Mouse (Mus musculus) olfactory bulb, adult 2 months (tissue): ENCODE measurements around the gene Olfr714. TPM values are rescaled to one million over a fixed set of nuclear protein-coding genes. Genes with fewer than 3 reads are reported as not detected.
"Not testable (repeated sequence)": the region's sequence is repeated elsewhere in the genome, so short reads cannot be mapped to it uniquely, and the experiment has no call there.

Experiments
- H3K27ac ChIP-seq: fragments of 200-500 bp; 2 replicates; pipeline ENCODE4 v1.5.1; 2012; ENCODE audit warnings: low read depth, low read length; ENCODE audit not compliant: insufficient read depth
- H3K4me1 ChIP-seq: fragments of 200-500 bp; 2 replicates; pipeline ENCODE4 v1.6.1; 2012; ENCODE audit warnings: low read length; ENCODE audit not compliant: control insufficient read depth, insufficient read depth
- H3K4me3 ChIP-seq: fragments of 200-500 bp; 2 replicates; pipeline ENCODE4 v1.5.1; 2012; ENCODE audit warnings: mild to moderate bottlenecking, low read depth, low read length, moderate library complexity; ENCODE audit not compliant: insufficient read depth
- CTCF ChIP-seq: fragments of 200-500 bp; IDR thresholded peaks from 2 replicates; pipeline ENCODE4 v1.5.1; 2012; ENCODE audit warnings: low read depth, mild to moderate bottlenecking, low read length, moderate library complexity; ENCODE audit not compliant: insufficient read depth
- POLR2A ChIP-seq: fragments of 200-500 bp; IDR thresholded peaks from 2 replicates; pipeline ENCODE4 v1.6.1; 2012; ENCODE audit warnings: mild to moderate bottlenecking, low read depth, low read length, moderate library complexity; ENCODE audit not compliant: insufficient read depth
- WGBS: fragments of 180-500 bp; shearing (Covaris S2); methylation state at CpG from one replicate; pipeline ENCODE4 v1.1.7; 2018; 5-methylcytosine and 5-hydroxymethylcytosine counted together
- polyA plus RNA-seq: library from polyadenylated mRNA; stranded (reverse); fragments of >200 nt; gene quantifications from 2 replicates; pipeline ENCODE4 v1.2.4, GENCODE M21; 2012; ENCODE audit warnings: low replicate concordance; ENCODE audit not compliant: missing spikeins, insufficient read depth, insufficient read length

Olfr714 gene
- polyA plus RNA-seq = not detected in 2 replicates

GRCm38 (mm10) chr7:107070681-107071080 lies at the start of gene Olfr714:
Gene Olfr714 (plus strand): TSS chr7:107070981.
- 93% methylated on average over 2 of the region's 2 CpGs for WGBS
- Histone ChIP-seq H3K4me3 (no peak within 1 kb of the TSS), H3K27ac (no peak within 1 kb of the TSS), H3K4me1 (no peaks in the 10 kb centered on the region)
- TF ChIP-seq CTCF (no peak), POLR2A (no peak)

GRCm38 (mm10) chr7:107030874-107031273 lies 39.9 kb upstream of the Olfr714 start, which contains the start of gene Olfr713:
Gene Olfr713 (plus strand): TSS chr7:107031174.
- TF ChIP-seq CTCF (no peak), POLR2A (no peak)
- WGBS = 95% methylated on average over 1 of the region's 1 CpGs

GRCm38 (mm10) chr7:107039934-107040563 lies 30.7 kb upstream of the Olfr714 start:
- 69% methylated on average over 2 of the region's 2 CpGs for WGBS
- TF ChIP-seq POLR2A = no peak
- TF ChIP-seq CTCF = no peak
- Histone ChIP-seq H3K4me3 (no peak overlapping the region), H3K4me1 (no peaks in the 10 kb centered on the region), H3K27ac (no peak overlapping the region)

More at GRCm38 (mm10) chr7:107030874-107031273, 39.9 kb upstream of the Olfr714 start, which contains the start of gene Olfr713:
- no peaks in the 10 kb centered on the region for H3K4me1 ChIP-seq
- no peak within 1 kb of the TSS for H3K27ac ChIP-seq
- H3K4me3 ChIP-seq = no peak within 1 kb of the TSS

GRCm38 (mm10) chr7:107043136-107043535 lies 27.6 kb upstream of the Olfr714 start:
- 86% methylated on average over 3 of the region's 3 CpGs for WGBS
- Histone ChIP-seq H3K27ac (no peak overlapping the region), H3K4me1 (no peaks in the 10 kb centered on the region), H3K4me3 (no peak overlapping the region)
- TF ChIP-seq CTCF (no peak), POLR2A (no peak)

- 85% methylated on average over 1 of the region's 1 CpGs for WGBS
- Histone ChIP-seq H3K4me3 (no peak overlapping the region), H3K4me1 (no peaks in the 10 kb centered on the region), H3K27ac (no peak overlapping the region)
- TF ChIP-seq CTCF (no peak), POLR2A (no peak)
These were observed 26.4 kb upstream of the Olfr714 start for GRCm38 (mm10) chr7:107044407-107044806.

- 2% methylated on average over 5 of the region's 5 CpGs for WGBS
- Histone ChIP-seq H3K27ac (no peak overlapping the region), H3K4me3 (no peak overlapping the region), H3K4me1 (no peaks in the 10 kb centered on the region)
- TF ChIP-seq POLR2A = no peak
- no peak for TF ChIP-seq CTCF
These were observed 24.9 kb upstream of the Olfr714 start for GRCm38 (mm10) chr7:107045833-107046232.

GRCm38 (mm10) chr7:107047578-107047977 lies 23.2 kb upstream of the Olfr714 start:
- 44% methylated on average over 3 of the region's 3 CpGs for WGBS
- TF ChIP-seq CTCF = no peak
- no peak for TF ChIP-seq POLR2A
- H3K4me3 ChIP-seq = no peak overlapping the region

GRCm38 (mm10) chr7:107092920-107093319 lies 22.1 kb downstream of the Olfr714 start, which contains the start of gene Olfr17:
Gene Olfr17 (plus strand): TSS chr7:107093220.
- 60% methylated on average over 1 of the region's 1 CpGs for WGBS
- Histone ChIP-seq H3K27ac (no peak within 1 kb of the TSS), H3K4me3 (no peak within 1 kb of the TSS), H3K4me1 (no peaks in the 10 kb centered on the region)
- TF ChIP-seq POLR2A (no peak), CTCF (no peak)

More at GRCm38 (mm10) chr7:107047578-107047977, 23.2 kb upstream of the Olfr714 start:
- H3K4me1 ChIP-seq = no peaks in the 10 kb centered on the region
- H3K27ac ChIP-seq = no peak overlapping the region

- H3K4me3 ChIP-seq, H3K27ac ChIP-seq, H3K4me1 ChIP-seq: not testable (repeated sequence)
- WGBS = 87% methylated on average over 2 of the region's 2 CpGs
These were observed 39.5 kb downstream of the Olfr714 start, which contains the start of gene Olfr715b for GRCm38 (mm10) chr7:107110269-107110668. Gene Olfr715b (minus strand): TSS chr7:107110369.

Other genes starting within 250 kb of the Olfr714 start
- not detected in 2 replicates for gene Olfr702, start 237.1 kb upstream of the Olfr714 start, polyA plus RNA-seq
- not detected in 2 replicates for gene Olfr703, start 227.6 kb upstream of the Olfr714 start, polyA plus RNA-seq
- gene Olfr704, start 207.8 kb upstream of the Olfr714 start, polyA plus RNA-seq = not detected in 2 replicates
- not detected in 2 replicates for gene Olfr705, start 194.1 kb upstream of the Olfr714 start, polyA plus RNA-seq
- gene Olfr706, start 182.8 kb upstream of the Olfr714 start, polyA plus RNA-seq = not detected in 2 replicates
- not detected in 2 replicates for gene Olfr707, start 169.7 kb upstream of the Olfr714 start, polyA plus RNA-seq
- not detected in 2 replicates for gene Olfr1532-ps1, start 163.0 kb upstream of the Olfr714 start, polyA plus RNA-seq
- gene Olfr709-ps1, start 138.8 kb upstream of the Olfr714 start, polyA plus RNA-seq = not detected in 2 replicates
- not detected in 2 replicates for gene Olfr710, start 122.7 kb upstream of the Olfr714 start, polyA plus RNA-seq
- gene Olfr6, start 107.0 kb upstream of the Olfr714 start, polyA plus RNA-seq = not detected in 2 replicates
- gene Olfr711, start 95.5 kb upstream of the Olfr714 start, polyA plus RNA-seq = not detected in 2 replicates
- gene Olfr2, start 64.9 kb upstream of the Olfr714 start, polyA plus RNA-seq = not detected in 2 replicates
- not detected in 2 replicates for gene Olfr713, start 39.8 kb upstream of the Olfr714 start, polyA plus RNA-seq
- not detected in 2 replicates for gene Olfr17, start 22.2 kb downstream of the Olfr714 start, polyA plus RNA-seq
- gene Olfr715b, start 39.4 kb downstream of the Olfr714 start, polyA plus RNA-seq = not detected in 2 replicates
- not detected in 2 replicates for gene Olfr715, start 60.1 kb downstream of the Olfr714 start, polyA plus RNA-seq
- not detected in 2 replicates for gene Olfr716, start 67.3 kb downstream of the Olfr714 start, polyA plus RNA-seq
- gene Nlrp14, start 96.0 kb downstream of the Olfr714 start, polyA plus RNA-seq = not detected in 2 replicates
- not detected in 2 replicates for gene Rbmxl2, start 138.5 kb downstream of the Olfr714 start, polyA plus RNA-seq